Mouse (Mus musculus) hindbrain, embryonic 11.5 days (tissue): ENCODE data around the gene Nfrkb. TPM values are rescaled to one million over a fixed set of nuclear protein-coding genes. Genes with fewer than 3 reads are reported as not detected.

Source experiments
- ATAC-seq: fragments of 200-750 bp; cut with Nextera tagmentation; 2 replicates; pipeline ENCODE4 v1.8.0; 2017; ENCODE audit warnings: mild to moderate bottlenecking, moderate TSS enrichment, moderate library complexity; ENCODE audit not compliant: low FRiP score
- DNase-seq: peaks from one replicate; pipeline ENCODE4 v3.0.0-alpha.2; 2015; ENCODE audit warnings: low spot score
- H3K27ac ChIP-seq: fragments of 300-500 bp; sonication (generic); 2 replicates; pipeline ENCODE4 v1.5.1; 2014; ENCODE audit warnings: mild to moderate bottlenecking, low read depth, low read length
- H3K27me3 ChIP-seq: fragments of 300-500 bp; sonication (generic); 2 replicates; pipeline ENCODE4 v1.6.1; 2014; ENCODE audit warnings: mild to moderate bottlenecking, low read length, moderate library complexity, mixed read lengths; ENCODE audit not compliant: control insufficient read depth, insufficient read depth
- H3K36me3 ChIP-seq: fragments of 300-500 bp; sonication (generic); 2 replicates; pipeline ENCODE4 v1.6.1; 2014; ENCODE audit warnings: mild to moderate bottlenecking, low read length, moderate library complexity, mixed read lengths; ENCODE audit not compliant: control insufficient read depth, insufficient read depth
- H3K4me1 ChIP-seq: fragments of 300-500 bp; sonication (generic); replicated peaks from 2 replicates; pipeline ENCODE4 v1.6.1; 2014; ENCODE audit warnings: low read length, mixed read lengths; ENCODE audit not compliant: control insufficient read depth, insufficient read depth
- H3K4me2 ChIP-seq: fragments of 300-500 bp; sonication (generic); replicated peaks from 2 replicates; pipeline ENCODE4 v1.6.1; 2014; ENCODE audit warnings: mild to moderate bottlenecking, low read depth, low read length
- H3K4me3 ChIP-seq: fragments of 300-500 bp; sonication (generic); 2 replicates; pipeline ENCODE4 v1.5.1; 2014; ENCODE audit warnings: low read depth, low read length
- H3K9ac ChIP-seq: fragments of 300-500 bp; sonication (generic); 2 replicates; pipeline ENCODE4 v1.6.1; 2014; ENCODE audit warnings: low read depth, low read length
- H3K9me3 ChIP-seq: fragments of 300-500 bp; sonication (generic); 2 replicates; pipeline ENCODE4 v1.6.1; 2016; ENCODE audit warnings: low read length; ENCODE audit not compliant: control insufficient read depth
- WGBS: fragments of 180-500 bp; shearing (Covaris S2); extraction: QIAGEN DNeasy Blood & Tissue Kit; methylation state at CpG from one replicate; pipeline ENCODE4 v1.1.7; 2014; 5-methylcytosine and 5-hydroxymethylcytosine counted together
- polyA plus RNA-seq: library from polyadenylated mRNA; unstranded; fragments of >200 nt; fragmentation: Nextera tagmentation; extraction: Ambion mirVana; gene quantifications from 2 replicates; pipeline ENCODE4 v1.2.1, GENCODE M21; 2014

The Nfrkb gene
- polyA plus RNA-seq, 1 experiment from 2014 or later = 29.4 TPM

DNA sequence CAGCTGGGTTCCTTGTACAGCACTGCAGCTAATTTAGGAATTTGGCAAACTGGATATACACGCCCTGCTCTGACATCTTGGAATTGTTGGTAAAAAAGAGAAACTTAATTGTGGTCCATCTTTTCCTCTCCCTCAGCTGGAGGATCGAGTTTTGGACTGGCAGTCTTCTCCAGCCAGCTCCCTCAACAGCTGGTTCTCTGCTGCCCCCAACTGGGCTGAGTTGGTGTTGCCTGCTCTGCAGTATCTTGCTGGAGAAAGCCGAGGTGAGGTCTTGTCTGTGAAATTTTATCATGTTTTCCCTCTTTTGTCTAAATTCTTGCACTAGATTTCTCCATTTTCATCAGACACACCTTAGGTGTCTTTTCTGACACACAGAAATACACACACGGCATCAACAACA is 14.4 kb downstream of the Nfrkb start:
- Histone ChIP-seq H3K27ac (no peak overlapping the region), H3K4me2 (no peak overlapping the region), H3K9ac (no peak overlapping the region), H3K9me3 (no peaks in the 10 kb centered on the region), H3K36me3 (peaks cover 23% of the 10 kb centered on the region), H3K4me1 (no peaks in the 10 kb centered on the region), H3K27me3 (no peaks in the 10 kb centered on the region), H3K4me3 (no peak overlapping the region)
- no peak for ATAC-seq
- peak; percentile 87 for DNase-seq
- 64% methylated on average over 4 of the region's 4 CpGs for WGBS

DNA sequence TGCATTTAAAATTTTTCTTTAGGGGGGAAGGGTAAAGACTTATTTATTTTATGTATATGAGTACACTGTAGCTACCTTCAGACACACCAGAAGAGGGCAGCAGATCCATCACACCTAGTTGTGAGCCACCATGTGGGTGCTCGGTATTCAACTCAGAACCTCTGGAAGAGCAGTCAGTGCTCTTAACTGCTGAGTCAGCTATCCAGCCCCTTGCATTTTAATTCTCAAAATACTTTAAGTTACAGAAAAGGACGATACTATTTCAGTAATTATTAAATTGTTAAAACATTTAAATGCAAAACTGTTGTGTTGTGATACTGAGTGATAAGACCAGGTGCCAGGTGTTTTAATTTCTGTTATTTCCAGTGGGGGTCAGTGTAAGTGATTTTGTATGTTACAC is 18.3 kb downstream of the Nfrkb start:
- ATAC-seq = no peak
- Histone ChIP-seq H3K4me1 (no peaks in the 10 kb centered on the region), H3K4me2 (no peak overlapping the region), H3K4me3 (no peak overlapping the region), H3K27me3 (no peaks in the 10 kb centered on the region), H3K36me3 (peaks cover 23% of the 10 kb centered on the region), H3K9ac (no peak overlapping the region), H3K27ac (no peak overlapping the region), H3K9me3 (no peaks in the 10 kb centered on the region)
- no peak for DNase-seq
- WGBS = 97% methylated on average over 2 of the region's 2 CpGs

DNA sequence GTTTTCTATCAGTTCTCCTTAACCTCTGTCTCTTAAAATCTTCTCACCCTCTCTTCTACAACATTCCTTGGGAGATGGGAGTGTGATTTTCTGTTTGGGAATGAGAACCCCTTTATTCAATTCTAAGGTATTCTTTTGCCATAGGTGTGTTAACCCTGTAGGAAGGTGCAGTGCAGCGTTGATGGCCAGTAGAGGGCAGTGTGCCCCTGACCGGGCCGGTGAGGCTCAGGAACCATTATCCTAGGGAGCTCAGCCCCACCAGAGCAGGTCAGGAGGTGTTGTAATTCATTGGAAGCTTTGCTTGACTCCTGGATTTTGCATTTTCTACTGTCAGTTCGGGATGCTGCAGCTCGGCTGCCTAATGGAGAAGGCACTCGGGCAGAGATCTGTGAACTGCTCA is 19.2 kb downstream of the Nfrkb start:
- ATAC-seq (no peak), DNase-seq (peak; percentile 48)
- H3K4me1 ChIP-seq = no peaks in the 10 kb centered on the region
- H3K9me3 ChIP-seq = no peaks in the 10 kb centered on the region
- 69% methylated on average over 6 of the region's 6 CpGs for WGBS
- no peak overlapping the region for H3K4me2 ChIP-seq
- no peak overlapping the region for H3K4me3 ChIP-seq
- H3K27ac ChIP-seq = no peak overlapping the region
- H3K36me3 ChIP-seq = peaks cover 21% of the 10 kb centered on the region
- H3K27me3 ChIP-seq = no peaks in the 10 kb centered on the region
- H3K9ac ChIP-seq = no peak overlapping the region

DNA sequence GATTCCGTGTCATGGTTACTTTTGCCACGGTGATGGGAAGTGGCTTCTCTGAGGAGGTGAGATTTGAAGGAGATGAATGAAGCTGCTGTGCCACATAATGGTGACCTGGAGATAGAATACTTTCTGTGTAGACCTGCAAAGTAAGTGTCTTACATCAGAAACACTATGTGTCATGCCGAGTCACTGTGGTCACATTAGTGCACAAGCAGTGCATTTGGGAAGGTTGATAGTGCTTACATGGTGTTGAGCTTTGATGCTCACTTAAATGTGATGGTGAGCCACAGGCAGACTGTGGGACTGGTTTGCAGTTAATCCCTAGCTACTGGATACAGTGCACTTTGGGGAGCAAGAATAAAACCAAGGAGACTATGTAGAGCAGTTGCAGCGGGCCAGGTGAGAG is 26.2 kb downstream of the Nfrkb start:
- Histone ChIP-seq H3K36me3 (peaks cover 20% of the 10 kb centered on the region), H3K4me3 (no peak overlapping the region), H3K4me2 (no peak overlapping the region), H3K9ac (no peak overlapping the region), H3K4me1 (no peaks in the 10 kb centered on the region), H3K27ac (no peak overlapping the region), H3K9me3 (no peaks in the 10 kb centered on the region), H3K27me3 (no peaks in the 10 kb centered on the region)
- no peak for DNase-seq
- WGBS = 96% methylated on average over 4 of the region's 4 CpGs
- no peak for ATAC-seq

DNA sequence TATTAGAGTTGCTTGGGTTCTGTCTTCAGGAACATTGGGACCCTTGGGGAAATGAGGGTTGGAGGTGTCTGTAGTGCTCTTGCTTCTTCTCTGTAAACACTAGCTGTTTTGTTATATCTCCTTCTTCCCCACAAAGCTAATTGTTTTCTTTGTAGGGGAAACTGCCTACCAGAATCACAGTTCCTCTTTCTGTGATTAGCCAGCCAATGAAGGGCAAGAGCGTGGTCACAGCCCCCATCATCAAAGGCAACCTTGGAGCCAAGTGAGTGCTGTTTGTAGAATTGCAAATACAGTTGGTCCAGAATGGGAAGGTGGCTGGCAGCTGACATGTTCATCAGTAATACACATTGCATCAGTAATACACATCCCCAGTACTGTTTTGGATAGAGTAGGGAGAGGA is 32.8 kb downstream of the Nfrkb start:
- no peak overlapping the region for H3K4me3 ChIP-seq
- DNase-seq (no peak), ATAC-seq (no peak)
- H3K9me3 ChIP-seq = no peaks in the 10 kb centered on the region
- no peak overlapping the region for H3K9ac ChIP-seq
- H3K4me1 ChIP-seq = no peaks in the 10 kb centered on the region
- no peak overlapping the region for H3K4me2 ChIP-seq
- no peak overlapping the region for H3K27ac ChIP-seq
- H3K27me3 ChIP-seq = no peaks in the 10 kb centered on the region
- H3K36me3 ChIP-seq = peaks cover 15% of the 10 kb centered on the region
- WGBS = 94% methylated on average over 1 of the region's 1 CpGs

DNA sequence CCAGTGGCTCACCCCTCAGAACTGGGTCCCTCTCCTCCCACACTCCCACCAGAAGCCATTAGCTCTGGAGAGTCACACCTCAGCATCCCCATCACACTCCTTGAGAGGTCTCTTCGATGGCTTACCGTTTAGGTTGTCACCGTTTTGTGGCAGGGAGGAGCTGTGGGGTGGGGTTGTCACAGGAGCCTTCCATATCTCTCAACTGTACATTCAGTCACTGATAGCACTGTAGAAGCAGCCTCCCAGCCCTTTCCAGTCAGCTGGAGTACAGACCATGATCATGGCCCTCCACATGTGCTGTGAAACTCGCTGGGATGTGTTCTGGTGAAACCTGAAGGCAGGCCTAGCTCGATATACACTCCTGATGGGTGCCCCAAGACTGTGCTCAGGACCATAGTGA is 36.2 kb downstream of the Nfrkb start:
- DNase-seq = no peak
- no peaks in the 10 kb centered on the region for H3K4me1 ChIP-seq
- whole genome bisulfite sequencing = 92% methylated on average over 5 of the region's 5 CpGs
- H3K9me3 ChIP-seq = no peaks in the 10 kb centered on the region
- no peaks in the 10 kb centered on the region for H3K27me3 ChIP-seq
- H3K4me3 ChIP-seq = no peak overlapping the region
- H3K4me2 ChIP-seq = no peak overlapping the region
- ATAC-seq = no peak
- peaks cover 4% of the 10 kb centered on the region; the same call in 1 of the 2 replicates for H3K36me3 ChIP-seq
- H3K27ac ChIP-seq = no peak overlapping the region
- H3K9ac ChIP-seq = no peak overlapping the region

DNA sequence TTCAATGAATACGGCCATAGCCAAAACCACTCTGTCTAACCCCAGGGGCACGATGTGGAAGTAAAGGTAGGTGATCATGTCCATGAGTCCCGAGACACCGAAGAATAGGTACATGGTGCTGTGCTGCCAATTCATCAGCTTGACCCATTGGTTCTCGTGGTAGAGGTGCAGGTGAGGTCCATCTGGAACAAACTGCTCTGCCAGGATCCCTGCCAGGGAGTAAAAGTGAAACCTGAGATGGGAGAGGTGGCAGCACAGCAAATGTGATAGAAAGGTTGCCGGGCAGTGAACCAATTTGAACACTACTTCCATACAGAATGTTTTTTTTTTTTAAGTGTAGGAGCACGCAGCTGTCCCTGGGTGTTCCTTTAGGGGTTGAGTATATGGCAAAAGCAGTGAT is 43.0 kb downstream of the Nfrkb start:
- no peak overlapping the region for H3K27ac ChIP-seq
- H3K9me3 ChIP-seq = no peaks in the 10 kb centered on the region
- DNase-seq = no peak
- ATAC-seq = no peak
- no peaks in the 10 kb centered on the region for H3K27me3 ChIP-seq
- no peak overlapping the region for H3K4me3 ChIP-seq
- H3K4me2 ChIP-seq = no peak overlapping the region
- no peaks in the 10 kb centered on the region for H3K4me1 ChIP-seq
- WGBS = 85% methylated on average over 7 of the region's 7 CpGs
- no peaks in the 10 kb centered on the region for H3K36me3 ChIP-seq
- H3K9ac ChIP-seq = no peak overlapping the region

DNA sequence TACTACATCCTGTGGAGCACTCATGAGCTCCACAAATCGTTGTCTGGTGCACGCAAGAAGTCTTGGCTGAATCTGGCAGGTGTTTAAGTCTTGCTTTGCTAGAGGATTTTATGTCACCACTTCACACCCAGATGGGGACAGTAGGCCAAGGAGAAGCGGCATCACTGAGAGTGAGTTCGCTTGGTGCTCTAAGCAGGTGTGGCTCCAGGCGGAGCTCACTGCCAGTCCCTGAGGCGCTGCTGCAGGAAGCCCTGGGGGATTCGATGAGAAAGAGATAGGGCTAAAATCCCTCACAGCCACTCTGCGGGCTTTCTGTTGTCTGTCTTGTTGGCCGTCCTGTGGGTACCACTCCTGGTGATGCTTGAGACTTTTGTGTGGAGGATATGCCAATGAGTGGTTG is 44.0 kb downstream of the Nfrkb start:
- no peaks in the 10 kb centered on the region for H3K36me3 ChIP-seq
- no peak overlapping the region for H3K4me3 ChIP-seq
- WGBS = 70% methylated on average over 9 of the region's 9 CpGs
- H3K9ac ChIP-seq = no peak overlapping the region
- no peaks in the 10 kb centered on the region for H3K9me3 ChIP-seq
- ATAC-seq (no peak), DNase-seq (no peak)
- H3K4me1 ChIP-seq = no peaks in the 10 kb centered on the region
- no peak overlapping the region for H3K27ac ChIP-seq
- H3K4me2 ChIP-seq = no peak overlapping the region
- H3K27me3 ChIP-seq = no peaks in the 10 kb centered on the region

DNA sequence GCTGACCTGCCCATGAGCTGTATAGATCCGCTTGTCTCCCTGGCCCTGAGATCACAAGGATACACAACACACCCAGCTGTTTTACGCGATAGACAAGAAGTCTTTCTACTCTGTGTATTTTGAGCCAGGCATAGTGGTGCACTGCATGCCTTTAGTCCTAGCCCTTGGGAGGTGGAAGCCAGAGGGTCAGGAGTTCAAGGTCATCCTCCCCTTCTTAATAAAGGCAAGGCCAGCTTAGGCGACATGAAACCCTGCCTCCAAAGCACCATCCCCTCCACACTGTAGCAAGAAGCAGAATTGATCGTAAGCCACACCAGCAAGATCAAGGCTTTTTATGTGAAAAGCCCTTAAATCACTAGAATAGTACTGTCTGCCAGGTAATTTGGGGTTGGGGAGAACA is 45.8 kb downstream of the Nfrkb start:
- ATAC-seq = no peak
- H3K9me3 ChIP-seq = no peaks in the 10 kb centered on the region
- H3K27me3 ChIP-seq = no peaks in the 10 kb centered on the region
- no peaks in the 10 kb centered on the region for H3K4me1 ChIP-seq
- no peak overlapping the region for H3K4me2 ChIP-seq
- H3K27ac ChIP-seq = no peak overlapping the region
- no peak overlapping the region for H3K9ac ChIP-seq
- no peaks in the 10 kb centered on the region for H3K36me3 ChIP-seq
- no peak overlapping the region for H3K4me3 ChIP-seq
- DNase-seq = no peak
- 83% methylated on average over 5 of the region's 5 CpGs for WGBS
